In genomic region chr9:26694656-26695055, GRCm38 (mm10) we compare ENCODE assay signal across 23 mouse cellular contexts. TPM values are rescaled to one million over a fixed set of nuclear protein-coding genes. Genes with fewer than 3 reads are reported as not detected.
"Had no signal": no experiment of that assay in that cellular context is flagged by ENCODE, and none has a peak within 500 bp of the region (broad histone marks: within the 10 kb centered on the region; RNA-seq: fewer than 3 reads in every experiment).

No protein-coding gene starts in this region.

- H3K4me1 ChIP-seq: kidney, embryonic 15.5 days; limb, embryonic 13.5 days; liver, embryonic 12.5 days; liver, embryonic 15.5 days; lung, embryonic 15.5 days; megakaryocyte, embryonic 14.5 days; midbrain, embryonic 10.5 days; midbrain, embryonic 13.5 days; neural tube, embryonic 13.5 days; stomach, embryonic 15.5 days had no signal

- H3K27ac ChIP-seq: kidney, embryonic 15.5 days; left cerebral cortex, adult 2 months; limb, embryonic 13.5 days; liver, embryonic 12.5 days; liver, embryonic 15.5 days; lung, embryonic 15.5 days; midbrain, embryonic 10.5 days; midbrain, embryonic 13.5 days; neural tube, embryonic 13.5 days; stomach, embryonic 15.5 days had no signal

- H3K27me3 ChIP-seq: kidney, embryonic 15.5 days; limb, embryonic 13.5 days; liver, embryonic 12.5 days; liver, embryonic 15.5 days; lung, embryonic 15.5 days; megakaryocyte, embryonic 14.5 days; midbrain, embryonic 13.5 days; neural tube, embryonic 13.5 days; stomach, embryonic 15.5 days had no signal

- H3K4me3 ChIP-seq: kidney, embryonic 15.5 days; left cerebral cortex, adult 2 months; limb, embryonic 13.5 days; liver, embryonic 12.5 days; liver, embryonic 15.5 days; lung, embryonic 15.5 days; megakaryocyte, embryonic 14.5 days; midbrain, embryonic 10.5 days; midbrain, embryonic 13.5 days; myocyte; neural tube, embryonic 13.5 days; stomach, embryonic 15.5 days had no signal

- DNase-seq: kidney, adult 8-10 months; kidney, postnatal 10 days; kidney, postnatal 36 days; liver; lung, adult 18-20 months; lung, postnatal 10 days; lung, postnatal 36 days; retina, postnatal 1 day; spleen, adult 18-20 months; thymus, postnatal 25 days had no signal

- H3K9me3 ChIP-seq: kidney, embryonic 15.5 days; limb, embryonic 13.5 days; liver, embryonic 12.5 days; liver, embryonic 15.5 days; lung, embryonic 15.5 days; midbrain, embryonic 10.5 days; midbrain, embryonic 13.5 days; neural tube, embryonic 13.5 days; stomach, embryonic 15.5 days had no signal

- H3K36me3 ChIP-seq: kidney, embryonic 15.5 days; limb, embryonic 13.5 days; liver, embryonic 12.5 days; liver, embryonic 15.5 days; lung, embryonic 15.5 days; midbrain, embryonic 10.5 days; midbrain, embryonic 13.5 days; neural tube, embryonic 13.5 days; stomach, embryonic 15.5 days had no signal

RNA-seq across cellular contexts. Expression of gene B3gat1, which starts 38.9 kb away (rescaled TPM):
- polyA plus RNA-seq: liver, embryonic 12.5 days; liver, embryonic 15.5 days; myocyte; thymus, postnatal 0 days had no signal
